Comparison of ENCODE assay signal across 8 mouse cellular contexts in genomic region chr17:47428831-47429304, GRCm38 (mm10). TPM values are rescaled to one million over a fixed set of nuclear protein-coding genes. Genes with fewer than 3 reads are reported as not detected.
A peak's percentile ranks its signal among the peaks of the same experiment; 100 is the strongest.
DNase-seq lines count a peak whose midpoint lies in the region; ATAC-seq and TF ChIP-seq lines count a peak whose summit lies in the region.

No protein-coding gene starts in this region.

- H3K36me3 ChIP-seq in forebrain, postnatal 0 days (ENCODE audit: insufficient read depth) = no peaks in the 10 kb centered on the region
- no peaks in the 10 kb centered on the region for H3K36me3 ChIP-seq in intestine, embryonic 15.5 days
- no peaks in the 10 kb centered on the region for H3K36me3 ChIP-seq in lung, embryonic 15.5 days

- no peak overlapping the region for H3K9ac ChIP-seq in forebrain, postnatal 0 days
- H3K9ac ChIP-seq in intestine, embryonic 15.5 days = no peak overlapping the region
- no peak overlapping the region for H3K9ac ChIP-seq in lung, embryonic 15.5 days

- TF ChIP-seq CTCF in forebrain, postnatal 0 days (IDR thresholded peaks at IDR 0.05; ENCODE audit: low read depth) = peak; percentile 54

- no peaks in the 10 kb centered on the region for H3K4me1 ChIP-seq in forebrain, postnatal 0 days (ENCODE audit: insufficient read depth)
- H3K4me1 ChIP-seq in intestine, embryonic 15.5 days (replicated peaks) = peaks cover 8% of the 10 kb centered on the region; the same call in 1 of the 2 replicates
- peaks cover 19% of the 10 kb centered on the region for H3K4me1 ChIP-seq in lung, embryonic 15.5 days

- no peaks in the 10 kb centered on the region; the same call in 1 of the 2 replicates for H3K27me3 ChIP-seq in forebrain, postnatal 0 days (ENCODE audit: insufficient read depth, low read length)
- H3K27me3 ChIP-seq in intestine, embryonic 15.5 days (replicated peaks) = no peaks in the 10 kb centered on the region
- H3K27me3 ChIP-seq in lung, embryonic 15.5 days = no peaks in the 10 kb centered on the region; the same call in 1 of the 2 replicates

- H3K4me2 ChIP-seq in forebrain, postnatal 0 days (ENCODE audit: low read depth) = no peak overlapping the region
- H3K4me2 ChIP-seq in intestine, embryonic 15.5 days (replicated peaks) = peak overlapping the region; percentile 44; the same call in 1 of the 2 replicates
- H3K4me2 ChIP-seq in lung, embryonic 15.5 days = peak overlapping the region; percentile 42

- DNase-seq in heart, adult 11 months = peak; percentile 92
- DNase-seq in heart, adult 8-10 months (ENCODE audit: low spot score) = no peak
- DNase-seq in forebrain, postnatal 0 days = peak; percentile 19
- peak; percentile 43 for DNase-seq in retina, postnatal 7 days (ENCODE audit: low read depth, low spot score)
- no peak for DNase-seq in right cerebral cortex, postnatal 14 days
- no peak for DNase-seq in left cerebral cortex, postnatal 4 days

- no peaks in the 10 kb centered on the region for H3K9me3 ChIP-seq in forebrain, postnatal 0 days (ENCODE audit: low read length)
- H3K9me3 ChIP-seq in intestine, embryonic 15.5 days = no peaks in the 10 kb centered on the region
- no peaks in the 10 kb centered on the region for H3K9me3 ChIP-seq in lung, embryonic 15.5 days

- no peak overlapping the region for H3K4me3 ChIP-seq in forebrain, postnatal 0 days (ENCODE audit: low read depth, low read length)
- H3K4me3 ChIP-seq in intestine, embryonic 15.5 days (replicated peaks) = no peak overlapping the region
- H3K4me3 ChIP-seq in lung, embryonic 15.5 days = no peak overlapping the region

- peak; percentile 66 for ATAC-seq in forebrain, postnatal 0 days
- ATAC-seq in intestine, embryonic 15.5 days = peak; percentile 57
- peak; percentile 75 for ATAC-seq in lung, embryonic 15.5 days (ENCODE audit: borderline replicate concordance, extremely low read depth, low FRiP score, low TSS enrichment)

- 4% methylated on average over 8 of the region's 8 CpGs for WGBS in forebrain, postnatal 0 days
- WGBS in intestine, embryonic 15.5 days = 9% methylated on average over 8 of the region's 8 CpGs
- 3% methylated on average over 8 of the region's 8 CpGs for WGBS in lung, embryonic 15.5 days

- intact Hi-C loops in left cerebral cortex, postnatal 4 days (cut with DNase I) = no loop called here

- H3K27ac ChIP-seq in forebrain, postnatal 0 days (ENCODE audit: low read depth, low read length) = no peak overlapping the region
- no peak overlapping the region for H3K27ac ChIP-seq in intestine, embryonic 15.5 days
- H3K27ac ChIP-seq in lung, embryonic 15.5 days = no peak overlapping the region

RNA-seq across cellular contexts. Expression of gene AI661453, which starts 7.5 kb away (rescaled TPM):
- total RNA-seq in heart, adult 8-10 months (2022) = 1 to 10 TPM in 3 of 4 experiments, under 1 TPM in 1; 0.50 to 2.1 (median 1.2) TPM
- total RNA-seq in forebrain, postnatal 0 days (2014; rRNA removed) = 0.05 and 0.08 TPM in 2 replicates
- polyA plus RNA-seq in forebrain, postnatal 0 days (2015; fragmentation: Nextera tagmentation; extraction: Ambion mirVana) = 0.22 TPM in 1 of 2 replicates, not detected in the other
- polyA plus RNA-seq in intestine, embryonic 15.5 days (2015; fragmentation: Nextera tagmentation; extraction: Ambion mirVana) = 3.1 and 3.7 TPM in 2 replicates
- polyA plus RNA-seq in lung, embryonic 15.5 days (2015; fragmentation: Nextera tagmentation; extraction: Ambion mirVana) = 2.0 and 2.4 TPM in 2 replicates
- under 1 TPM; 0.48 to 0.54 TPM for total RNA-seq in left cerebral cortex, postnatal 4 days (2021)

RNA-seq across cellular contexts. Expression of gene 1700001C19Rik, which starts 8.3 kb away (rescaled TPM):
- total RNA-seq in heart, adult 8-10 months (2022) = not detected
- 0.14 and 0.31 TPM in 2 replicates for total RNA-seq in forebrain, postnatal 0 days (2014; rRNA removed)
- polyA plus RNA-seq in forebrain, postnatal 0 days (2015; fragmentation: Nextera tagmentation; extraction: Ambion mirVana) = 0.33 and 0.35 TPM in 2 replicates
- 0.28 and 0.38 TPM in 2 replicates for polyA plus RNA-seq in intestine, embryonic 15.5 days (2015; fragmentation: Nextera tagmentation; extraction: Ambion mirVana)
- 0.14 and 0.45 TPM in 2 replicates for polyA plus RNA-seq in lung, embryonic 15.5 days (2015; fragmentation: Nextera tagmentation; extraction: Ambion mirVana)
- not detected for total RNA-seq in left cerebral cortex, postnatal 4 days (2021)

RNA-seq across cellular contexts. Expression of gene Guca1a, which starts 28.5 kb away (rescaled TPM):
- total RNA-seq in heart, adult 8-10 months (2022) = under 1 TPM in 1 of 4 experiments, not detected in 3; 0.33 TPM
- total RNA-seq in forebrain, postnatal 0 days (2014; rRNA removed) = 0.23 TPM in 1 of 2 replicates, not detected in the other
- 0.33 and 0.59 TPM in 2 replicates for polyA plus RNA-seq in forebrain, postnatal 0 days (2015; fragmentation: Nextera tagmentation; extraction: Ambion mirVana)
- 2.0 and 2.3 TPM in 2 replicates for polyA plus RNA-seq in intestine, embryonic 15.5 days (2015; fragmentation: Nextera tagmentation; extraction: Ambion mirVana)
- polyA plus RNA-seq in lung, embryonic 15.5 days (2015; fragmentation: Nextera tagmentation; extraction: Ambion mirVana) = 1.7 and 2.0 TPM in 2 replicates
- total RNA-seq in left cerebral cortex, postnatal 4 days (2021) = under 1 TPM; 0.56 to 0.76 TPM

RNA-seq across cellular contexts. Expression of gene Guca1b, which starts 43.7 kb away (rescaled TPM):
- total RNA-seq in heart, adult 8-10 months (2022) = under 1 TPM in 3 of 4 experiments, not detected in 1; 0.17 to 0.37 (median 0.35) TPM
- total RNA-seq in forebrain, postnatal 0 days (2014; rRNA removed) = 0.15 and 0.33 TPM in 2 replicates
- polyA plus RNA-seq in forebrain, postnatal 0 days (2015; fragmentation: Nextera tagmentation; extraction: Ambion mirVana) = 0.18 TPM in 1 of 2 replicates, not detected in the other
- polyA plus RNA-seq in intestine, embryonic 15.5 days (2015; fragmentation: Nextera tagmentation; extraction: Ambion mirVana) = 0.52 and 0.78 TPM in 2 replicates
- 0.47 and 0.87 TPM in 2 replicates for polyA plus RNA-seq in lung, embryonic 15.5 days (2015; fragmentation: Nextera tagmentation; extraction: Ambion mirVana)
- total RNA-seq in left cerebral cortex, postnatal 4 days (2021) = under 1 TPM; 0.56 to 0.92 TPM

Comparison
In these comparisons a context has a peak if more than half of its experiments do, and no peak if none do; other contexts are left out.
1. DNase-seq: peak in heart, adult 11 months (single experiment), forebrain, postnatal 0 days (single experiment) and retina, postnatal 7 days (single experiment); none in heart, adult 8-10 months (single experiment), right cerebral cortex, postnatal 14 days (single experiment) and left cerebral cortex, postnatal 4 days (single experiment).
2. Peak in every context shown above with its lines, with median percentiles within 50 percentile points of each other: ATAC-seq.